Mouse (Mus musculus) liver, embryonic 14.5 days (tissue): ENCODE measurements at regions not wholly inside any gene's neighbourhood (a gene's known extent, or its start where the extent isn't known, plus 50 kb on each side); places are given as distances from the start of the nearest gene placed in this dataset.

ENCODE experiments used
- ATAC-seq: fragments of 200-750 bp; cut with Nextera tagmentation; 2 replicates; pipeline ENCODE4 v1.8.0; 2017; ENCODE audit warnings: moderate number of reproducible peaks, mild to moderate bottlenecking, moderate library complexity; ENCODE audit not compliant: insufficient read depth
- DNase-seq, 3 experiments: peaks; one replicate each; pipeline ENCODE4 v3.0.0-alpha.2; 2012 to 2013; ENCODE audit warnings: low read depth in 3 of 3, low spot score in 3 of 3
- H3K27ac ChIP-seq: fragments of 300-500 bp; sonication (generic); 2 replicates; pipeline ENCODE4 v1.5.1; 2014; ENCODE audit warnings: moderate library complexity, mild to moderate bottlenecking, control low read depth, inconsistent platforms
- H3K27me3 ChIP-seq: fragments of 300-500 bp; sonication (generic); 2 replicates; pipeline ENCODE4 v1.6.1; 2014; ENCODE audit warnings: mild to moderate bottlenecking, low read length, moderate library complexity; ENCODE audit not compliant: control insufficient read depth, insufficient read depth
- H3K36me3 ChIP-seq: fragments of 300-500 bp; sonication (generic); replicated peaks from 2 replicates; pipeline ENCODE4 v1.6.1; 2014; ENCODE audit warnings: low read depth; ENCODE audit not compliant: control insufficient read depth, insufficient read depth
- H3K4me1 ChIP-seq, 2 experiments: fragments of 200-500 bp in 1 of 2; fragments of 300-500 bp in 1 of 2; sonication (generic) in 1 of 2; replicated peaks; 2 replicates each; pipeline ENCODE4 v1.6.1; 2012 to 2014; ENCODE audit warnings: antibody characterized with exemption in 1 of 2, inconsistent platforms in 1 of 2, low read length in 1 of 2; ENCODE audit not compliant: control insufficient read depth in 2 of 2, insufficient read depth in 2 of 2
- H3K4me2 ChIP-seq: fragments of 300-500 bp; sonication (generic); 2 replicates; pipeline ENCODE4 v1.6.1; 2014; ENCODE audit warnings: low read depth, mild to moderate bottlenecking, control low read depth, moderate library complexity
- H3K4me3 ChIP-seq, 2 experiments: fragments of 200-500 bp in 1 of 2; fragments of 300-500 bp in 1 of 2; sonication (generic) in 1 of 2; 2 replicates each; pipeline ENCODE4 v1.5.1; 2012 to 2014; ENCODE audit warnings: low read depth in 2 of 2, low read length in 2 of 2, mild to moderate bottlenecking in 2 of 2, control low read depth in 1 of 2, inconsistent platforms in 1 of 2, moderate library complexity in 1 of 2; ENCODE audit not compliant: insufficient read depth in 1 of 2
- H3K9ac ChIP-seq: fragments of 300-500 bp; sonication (generic); replicated peaks from 2 replicates; pipeline ENCODE4 v1.6.1; 2014; ENCODE audit warnings: mild to moderate bottlenecking, control low read depth, moderate library complexity
- H3K9me3 ChIP-seq: fragments of 300-500 bp; sonication (generic); 2 replicates; pipeline ENCODE4 v1.6.1; 2016; ENCODE audit warnings: low read length, mixed read lengths; ENCODE audit not compliant: control insufficient read depth
- CTCF ChIP-seq: IDR thresholded peaks from 2 replicates; pipeline ENCODE4 v1.5.1; 2016; ENCODE audit warnings: antibody characterized with exemption, low read depth, control low read depth
- EP300 ChIP-seq: IDR thresholded peaks from 2 replicates; pipeline ENCODE4 v1.6.1; 2016; ENCODE audit warnings: antibody characterized with exemption, low read depth
- WGBS: fragments of 180-500 bp; shearing (Covaris S2); extraction: QIAGEN DNeasy Blood & Tissue Kit; methylation state at CpG from one replicate; pipeline ENCODE4 v1.1.7; 2014; ENCODE audit not compliant: insufficient replicate concordance; 5-methylcytosine and 5-hydroxymethylcytosine counted together

GRCm38 (mm10) chr4:53277741-53278525, 118.2 kb upstream of the Abca1 start:
- WGBS = 32% methylated on average over 12 of the region's 12 CpGs
- TF ChIP-seq CTCF = no peak
- TF ChIP-seq EP300 = no peak
- Histone ChIP-seq H3K4me2 (no peak overlapping the region), H3K9ac (no peak overlapping the region), H3K36me3 (no peaks in the 10 kb centered on the region), H3K4me1 (no peaks in the 10 kb centered on the region), H3K27me3 (no peaks in the 10 kb centered on the region), H3K4me3 (no peak overlapping the region), H3K27ac (no peak overlapping the region), H3K9me3 (no peaks in the 10 kb centered on the region)
- ATAC-seq (no peak), DNase-seq (no peak)

GRCm38 (mm10) chr4:53270433-53270832, 110.7 kb upstream of the Abca1 start:
- WGBS = 77% methylated on average over 10 of the region's 10 CpGs
- Histone ChIP-seq H3K9me3 (no peaks in the 10 kb centered on the region), H3K36me3 (no peaks in the 10 kb centered on the region), H3K4me1 (no peaks in the 10 kb centered on the region), H3K27me3 (no peaks in the 10 kb centered on the region), H3K27ac (no peak overlapping the region), H3K4me3 (no peak overlapping the region), H3K9ac (no peak overlapping the region), H3K4me2 (no peak overlapping the region)
- no peak for DNase-seq
- ATAC-seq = no peak
- TF ChIP-seq CTCF (no peak), EP300 (no peak)

- H3K27me3 ChIP-seq = no peaks in the 10 kb centered on the region
- TF ChIP-seq EP300 = no peak
- TF ChIP-seq CTCF = no peak
- no peaks in the 10 kb centered on the region for H3K9me3 ChIP-seq
- no peak overlapping the region for H3K27ac ChIP-seq
- no peak overlapping the region for H3K4me2 ChIP-seq
- ATAC-seq = no peak
- no peak overlapping the region for H3K4me3 ChIP-seq
- no peak overlapping the region for H3K9ac ChIP-seq
- no peak for DNase-seq
- H3K4me1 ChIP-seq = no peaks in the 10 kb centered on the region
- 62% methylated on average over 5 of the region's 5 CpGs for WGBS
- H3K36me3 ChIP-seq = no peaks in the 10 kb centered on the region
Observed at GRCm38 (mm10) chr4:53269999-53270398, 110.3 kb upstream of the Abca1 start.

GRCm38 (mm10) chr4:53269251-53269842, 109.7 kb upstream of the Abca1 start:
- H3K36me3 ChIP-seq = no peaks in the 10 kb centered on the region
- H3K9ac ChIP-seq = no peak overlapping the region
- DNase-seq (no peak), ATAC-seq (no peak)
- no peaks in the 10 kb centered on the region for H3K27me3 ChIP-seq
- no peak for TF ChIP-seq CTCF
- TF ChIP-seq EP300 = no peak
- H3K4me2 ChIP-seq = no peak overlapping the region
- no peak overlapping the region for H3K27ac ChIP-seq
- H3K9me3 ChIP-seq = no peaks in the 10 kb centered on the region
- WGBS = 65% methylated on average over 5 of the region's 5 CpGs
- H3K4me1 ChIP-seq = no peaks in the 10 kb centered on the region
- H3K4me3 ChIP-seq = no peak overlapping the region

- Histone ChIP-seq H3K4me1 (0 out of 4 replicates have a peak, but pooled peaks cover 0 to 1% of the 10 kb centered on the region in 2 experiments), H3K36me3 (no peaks in the 10 kb centered on the region), H3K27me3 (no peaks in the 10 kb centered on the region), H3K4me2 (no peak overlapping the region), H3K9ac (no peak overlapping the region), H3K4me3 (no peak overlapping the region), H3K9me3 (no peaks in the 10 kb centered on the region), H3K27ac (no peak overlapping the region)
- no peak for DNase-seq
- 64% methylated on average over 5 of the region's 5 CpGs for WGBS
- no peak for ATAC-seq
- TF ChIP-seq CTCF (no peak), EP300 (no peak)
Observed at GRCm38 (mm10) chr4:53264901-53265300, 105.2 kb upstream of the Abca1 start.
